Mouse (Mus musculus) midbrain, embryonic 15.5 days (tissue): ENCODE results near the gene Itga7. TPM values are rescaled to one million over a fixed set of nuclear protein-coding genes. Genes with fewer than 3 reads are reported as not detected.
A peak's percentile ranks its signal among the peaks of the same experiment; 100 is the strongest.
"Not testable (repeated sequence)": the region's sequence is repeated elsewhere in the genome, so short reads cannot be mapped to it uniquely, and the experiment has no call there.

ENCODE experiments used
- ATAC-seq: fragments of 200-750 bp; cut with Nextera tagmentation; replicated peaks from 2 replicates; pipeline ENCODE4 v1.8.0; 2017; ENCODE audit warnings: moderate TSS enrichment
- H3K27ac ChIP-seq: fragments of 300-500 bp; sonication (generic); 2 replicates; pipeline ENCODE4 v1.5.1; 2015; ENCODE audit warnings: mild to moderate bottlenecking, inconsistent platforms
- H3K27me3 ChIP-seq: fragments of 300-500 bp; sonication (generic); replicated peaks from 2 replicates; pipeline ENCODE4 v1.6.1; 2015; ENCODE audit warnings: inconsistent platforms
- H3K36me3 ChIP-seq: fragments of 300-500 bp; sonication (generic); replicated peaks from 2 replicates; pipeline ENCODE4 v1.6.1; 2015; ENCODE audit warnings: inconsistent platforms
- H3K4me1 ChIP-seq: fragments of 300-500 bp; sonication (generic); 2 replicates; pipeline ENCODE4 v1.6.1; 2015; ENCODE audit warnings: inconsistent platforms
- H3K4me2 ChIP-seq: fragments of 300-500 bp; sonication (generic); 2 replicates; pipeline ENCODE4 v1.6.1; 2015; ENCODE audit warnings: inconsistent platforms, mild to moderate bottlenecking, moderate library complexity
- H3K4me3 ChIP-seq: fragments of 300-500 bp; sonication (generic); 2 replicates; pipeline ENCODE4 v1.5.1; 2015; ENCODE audit warnings: mild to moderate bottlenecking, inconsistent platforms
- H3K9ac ChIP-seq: fragments of 300-500 bp; sonication (generic); 2 replicates; pipeline ENCODE4 v1.6.1; 2015; ENCODE audit warnings: mild to moderate bottlenecking, inconsistent platforms
- H3K9me3 ChIP-seq: fragments of 300-500 bp; sonication (generic); 2 replicates; pipeline ENCODE4 v1.6.1; 2016; ENCODE audit warnings: inconsistent platforms
- WGBS: fragments of 180-500 bp; shearing (Covaris S2); methylation state at CpG from one replicate; pipeline ENCODE4 v1.1.7; 2015; ENCODE audit warnings: mixed read lengths; 5-methylcytosine and 5-hydroxymethylcytosine counted together
- polyA plus RNA-seq: library from polyadenylated mRNA; unstranded; fragments of >200 nt; fragmentation: Nextera tagmentation; extraction: Ambion mirVana; gene quantifications from 2 replicates; pipeline ENCODE4 v1.2.1, GENCODE M21; 2015

Itga7 gene
- polyA plus RNA-seq, 1 experiment from 2014 or later, result 5.1 TPM

GRCm38 (mm10) chr10:128976395-128976794 is 42.8 kb downstream of the Itga7 start:
- H3K4me1 ChIP-seq, result no peaks in the 10 kb centered on the region
- H3K4me3 ChIP-seq, result no peak overlapping the region
- H3K27me3 ChIP-seq, result no peaks in the 10 kb centered on the region
- H3K4me2 ChIP-seq, result no peak overlapping the region
- no peak overlapping the region for H3K9ac ChIP-seq
- H3K36me3 ChIP-seq, result no peaks in the 10 kb centered on the region
- 58% methylated on average over 3 of the region's 3 CpGs for WGBS
- no peak for ATAC-seq
- H3K27ac ChIP-seq, result no peak overlapping the region
- H3K9me3 ChIP-seq, result no peaks in the 10 kb centered on the region

- no peaks in the 10 kb centered on the region for H3K9me3 ChIP-seq
- 0 out of 2 replicates have a peak overlapping the region, but pooled peaks have one; percentile 27 for H3K9ac ChIP-seq
- no peaks in the 10 kb centered on the region for H3K27me3 ChIP-seq
- H3K27ac ChIP-seq, result no peak overlapping the region
- H3K4me2 ChIP-seq, result no peak overlapping the region
- no peaks in the 10 kb centered on the region for H3K4me1 ChIP-seq
- H3K4me3 ChIP-seq, result no peak overlapping the region
- peak; percentile 92 for ATAC-seq
- no peaks in the 10 kb centered on the region for H3K36me3 ChIP-seq
- 21% methylated on average over 9 of the region's 9 CpGs for whole genome bisulfite sequencing
Measured at GRCm38 (mm10) chr10:128977522-128978114, 44.0 kb downstream of the Itga7 start.

- no peak overlapping the region for H3K4me3 ChIP-seq
- no peak overlapping the region for H3K27ac ChIP-seq
- no peaks in the 10 kb centered on the region for H3K27me3 ChIP-seq
- no peaks in the 10 kb centered on the region for H3K36me3 ChIP-seq
- H3K9ac ChIP-seq, result no peak overlapping the region
- no peaks in the 10 kb centered on the region for H3K9me3 ChIP-seq
- WGBS, result 82% methylated on average over 3 of the region's 3 CpGs
- no peaks in the 10 kb centered on the region for H3K4me1 ChIP-seq
- ATAC-seq, result no peak
- H3K4me2 ChIP-seq, result no peak overlapping the region
Measured at GRCm38 (mm10) chr10:128980644-128981365, 47.2 kb downstream of the Itga7 start.

- H3K9ac ChIP-seq, H3K9me3 ChIP-seq, H3K4me2 ChIP-seq, H3K27me3 ChIP-seq, H3K4me3 ChIP-seq, H3K4me1 ChIP-seq, ATAC-seq, H3K36me3 ChIP-seq, H3K27ac ChIP-seq: not testable (repeated sequence)
- 90% methylated on average over 1 of the region's 1 CpGs for WGBS
Measured at GRCm38 (mm10) chr10:128989131-128989530, 55.5 kb downstream of the Itga7 start, which contains the start of gene Olfr9. Gene Olfr9, plus strand, starts transcription at chr10:128989431.

GRCm38 (mm10) chr10:128990129-128990850 is 56.7 kb downstream of the Itga7 start:
- H3K27me3 ChIP-seq, H3K36me3 ChIP-seq, H3K9ac ChIP-seq, H3K9me3 ChIP-seq, ATAC-seq, H3K4me3 ChIP-seq, H3K4me2 ChIP-seq, H3K4me1 ChIP-seq, H3K27ac ChIP-seq: not testable (repeated sequence)
- 68% methylated on average over 7 of the region's 10 CpGs for WGBS

- Histone ChIP-seq H3K4me2 (no peak overlapping the region), H3K36me3 (no peaks in the 10 kb centered on the region), H3K27ac (no peak overlapping the region), H3K27me3 (no peaks in the 10 kb centered on the region), H3K9me3 (no peaks in the 10 kb centered on the region), H3K9ac (no peak overlapping the region), H3K4me1 (no peaks in the 10 kb centered on the region), H3K4me3 (no peak overlapping the region)
- no peak for ATAC-seq
Measured at GRCm38 (mm10) chr10:128990994-128991393, 57.4 kb downstream of the Itga7 start.

- Histone ChIP-seq H3K27ac (no peak overlapping the region), H3K27me3 (no peaks in the 10 kb centered on the region), H3K36me3 (no peaks in the 10 kb centered on the region), H3K4me1 (no peaks in the 10 kb centered on the region), H3K9ac (no peak overlapping the region), H3K9me3 (no peaks in the 10 kb centered on the region), H3K4me3 (no peak overlapping the region), H3K4me2 (no peak overlapping the region)
- WGBS, result 97% methylated on average over 1 of the region's 1 CpGs
- ATAC-seq, result no peak
Measured at GRCm38 (mm10) chr10:128995796-128996195, 62.2 kb downstream of the Itga7 start.

- H3K27me3 ChIP-seq, result no peaks in the 10 kb centered on the region
- H3K9me3 ChIP-seq, result no peaks in the 10 kb centered on the region
- no peak overlapping the region for H3K27ac ChIP-seq
- no peak for ATAC-seq
- no peaks in the 10 kb centered on the region for H3K36me3 ChIP-seq
- no peak overlapping the region for H3K4me2 ChIP-seq
- no peak overlapping the region for H3K9ac ChIP-seq
- H3K4me1 ChIP-seq, result no peaks in the 10 kb centered on the region
- H3K4me3 ChIP-seq, result no peak overlapping the region
- WGBS, result 80% methylated on average over 4 of the region's 4 CpGs
Measured at GRCm38 (mm10) chr10:128996523-128997040, 63.0 kb downstream of the Itga7 start.

GRCm38 (mm10) chr10:129004032-129004920 is 70.7 kb downstream of the Itga7 start:
- Histone ChIP-seq H3K4me3 (no peak overlapping the region), H3K36me3 (no peaks in the 10 kb centered on the region), H3K4me1 (no peaks in the 10 kb centered on the region), H3K27ac (no peak overlapping the region), H3K9me3 (no peaks in the 10 kb centered on the region), H3K27me3 (no peaks in the 10 kb centered on the region), H3K4me2 (no peak overlapping the region), H3K9ac (no peak overlapping the region)
- ATAC-seq, result no peak
- 71% methylated on average over 14 of the region's 14 CpGs for WGBS
